Mouse (Mus musculus): ENCODE results near the gene Sord. TPM values are rescaled to one million over a fixed set of nuclear protein-coding genes. Genes with fewer than 3 reads are reported as not detected.
A peak's percentile ranks its signal among the peaks of the same experiment; 100 is the strongest.

The Sord gene
- polyA plus RNA-seq, 1 experiment, result 18.5 TPM

DNA sequence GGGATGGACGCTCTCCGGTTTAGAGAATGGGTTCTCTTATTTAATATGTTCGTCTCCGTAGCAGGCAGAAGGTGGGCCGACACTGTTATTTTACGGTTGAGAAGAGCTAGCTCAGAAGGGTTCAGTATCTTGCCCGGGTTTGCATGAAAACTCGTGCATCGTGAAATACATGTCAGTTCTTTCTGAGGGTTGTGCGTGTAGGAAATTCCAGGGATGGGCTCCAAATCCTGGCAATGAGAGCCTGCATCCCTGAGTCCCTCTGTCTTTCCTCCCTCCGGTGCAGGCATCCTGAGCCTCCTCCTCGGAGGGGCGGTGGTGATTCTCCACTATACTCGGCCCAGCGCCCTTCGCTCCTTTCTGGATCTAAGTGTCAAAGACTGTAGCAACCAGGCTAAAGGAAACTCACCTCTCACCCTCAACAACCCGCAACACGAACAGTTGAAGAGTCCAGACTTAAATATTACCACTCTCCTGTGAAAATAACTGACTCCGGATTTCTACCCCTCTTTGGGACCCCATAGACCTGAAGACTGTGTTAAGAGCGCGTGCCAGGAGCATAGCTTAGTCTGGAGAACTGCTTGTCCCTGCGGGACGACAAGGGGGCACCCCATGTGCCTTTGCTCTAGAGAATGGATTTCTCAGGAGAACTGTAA is 67.5 kb downstream of the Sord start:
- Histone ChIP-seq H3K4me3 (no peak overlapping the region), H3K36me3 (ENCODE audit: control insufficient read depth, insufficient read depth) (no peaks in the 10 kb centered on the region), H3K79me2 (ENCODE audit: control insufficient read depth, insufficient read depth) (no peaks in the 10 kb centered on the region), H3K4me2 (ENCODE audit: low read depth) (no peak overlapping the region), H3ac (ENCODE audit: control insufficient read depth, insufficient read length) (no peak overlapping the region), H3K27me3 (ENCODE audit: control insufficient read depth, insufficient read depth, insufficient read length) (peaks cover 11% of the 10 kb centered on the region)
- no peak for TF ChIP-seq SRF (IDR thresholded peaks at IDR 0.05; ENCODE audit: control insufficient read depth, insufficient read length, low read depth)
- TF ChIP-seq MYOD1 (IDR thresholded peaks at IDR 0.05; ENCODE audit: control insufficient read depth in 1 of 3, insufficient read length in 2 of 3, low read depth in 2 of 3), result no peak
- TF ChIP-seq USF1 (IDR thresholded peaks at IDR 0.05; ENCODE audit: low read depth), result no peak
- no peak for TF ChIP-seq MYOG (IDR thresholded peaks at IDR 0.05; ENCODE audit: control insufficient read depth in 1 of 3, insufficient read depth in 1 of 3, insufficient read length in 2 of 3, low read depth in 2 of 3)
- no peak for TF ChIP-seq TCF3 (IDR thresholded peaks at IDR 0.05; ENCODE audit: insufficient read length, low read depth)
- TF ChIP-seq TCF12 (IDR thresholded peaks at IDR 0.05; ENCODE audit: insufficient read depth, poor library complexity, severe bottlenecking), result no peak
- no peak for TF ChIP-seq POLR2AphosphoS2 (IDR thresholded peaks at IDR 0.05; ENCODE audit: insufficient read length, low read depth)
- no peak for TF ChIP-seq POLR2A (IDR thresholded peaks at IDR 0.05; ENCODE audit: insufficient read length, low read depth)

DNA sequence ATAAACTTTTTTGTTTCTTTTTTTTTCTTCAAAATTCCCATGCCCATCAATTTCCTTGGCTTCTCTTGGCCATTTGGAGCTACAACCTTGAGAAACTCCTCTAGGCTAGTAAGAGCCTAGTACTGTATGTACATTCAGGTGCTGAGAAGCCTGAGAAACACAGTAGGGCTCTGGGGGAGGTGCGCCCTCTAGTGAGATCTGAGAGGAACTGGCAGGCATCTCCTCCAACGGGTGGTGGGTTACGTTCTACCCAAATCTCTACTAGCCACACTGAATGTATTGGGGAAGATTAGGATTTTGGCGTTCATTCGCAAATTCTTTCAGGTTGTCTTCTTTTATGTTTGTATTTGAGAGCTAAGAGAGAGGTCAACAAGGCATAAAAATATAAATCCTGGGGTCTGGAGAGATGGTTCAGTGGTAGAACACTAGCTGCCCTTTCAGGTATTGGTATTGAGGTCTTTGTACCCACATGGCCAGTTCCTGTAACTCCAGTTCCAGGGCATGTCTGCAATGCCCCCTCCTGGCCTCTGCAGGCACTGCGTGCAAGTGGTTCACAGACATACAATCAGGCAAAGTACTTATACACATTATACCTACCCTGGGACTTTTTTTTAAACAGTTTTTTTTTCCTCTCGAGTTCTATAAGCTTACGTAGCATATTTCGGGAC is 68.2 kb downstream of the Sord start:
- H3K4me3 ChIP-seq, result no peak overlapping the region
- no peak overlapping the region for H3ac ChIP-seq (ENCODE audit: control insufficient read depth, insufficient read length)
- H3K27me3 ChIP-seq (ENCODE audit: control insufficient read depth, insufficient read depth, insufficient read length), result peaks cover 4% of the 10 kb centered on the region
- TF ChIP-seq POLR2A (IDR thresholded peaks at IDR 0.05; ENCODE audit: insufficient read length, low read depth) (no peak), E2F4 (IDR thresholded peaks at IDR 0.05; ENCODE audit: insufficient read depth) (no peak), SRF (IDR thresholded peaks at IDR 0.05; ENCODE audit: control insufficient read depth, insufficient read length, low read depth) (no peak), REST (IDR thresholded peaks at IDR 0.05; ENCODE audit: insufficient read depth, insufficient read length) (no peak), USF1 (IDR thresholded peaks at IDR 0.05; ENCODE audit: low read depth) (no peak), CEBPB (IDR thresholded peaks at IDR 0.05; ENCODE audit: insufficient read depth, poor library complexity, severe bottlenecking) (no peak), TCF3 (IDR thresholded peaks at IDR 0.05; ENCODE audit: insufficient read length, low read depth) (no peak), POLR2AphosphoS2 (IDR thresholded peaks at IDR 0.05; ENCODE audit: insufficient read length, low read depth) (no peak), MYOG (IDR thresholded peaks at IDR 0.05; ENCODE audit: control insufficient read depth in 1 of 3, insufficient read depth in 1 of 3, insufficient read length in 2 of 3, low read depth in 2 of 3) (no peak), MAX (IDR thresholded peaks at IDR 0.05; ENCODE audit: low read depth) (no peak), TCF12 (IDR thresholded peaks at IDR 0.05; ENCODE audit: insufficient read depth, poor library complexity, severe bottlenecking) (no peak), MYOD1 (IDR thresholded peaks at IDR 0.05; ENCODE audit: control insufficient read depth in 1 of 3, insufficient read length in 2 of 3, low read depth in 2 of 3) (no peak)
- H3K36me3 ChIP-seq (ENCODE audit: control insufficient read depth, insufficient read depth), result no peaks in the 10 kb centered on the region
- no peak overlapping the region for H3K4me2 ChIP-seq (ENCODE audit: low read depth)
- no peaks in the 10 kb centered on the region for H3K79me2 ChIP-seq (ENCODE audit: control insufficient read depth, insufficient read depth)

DNA sequence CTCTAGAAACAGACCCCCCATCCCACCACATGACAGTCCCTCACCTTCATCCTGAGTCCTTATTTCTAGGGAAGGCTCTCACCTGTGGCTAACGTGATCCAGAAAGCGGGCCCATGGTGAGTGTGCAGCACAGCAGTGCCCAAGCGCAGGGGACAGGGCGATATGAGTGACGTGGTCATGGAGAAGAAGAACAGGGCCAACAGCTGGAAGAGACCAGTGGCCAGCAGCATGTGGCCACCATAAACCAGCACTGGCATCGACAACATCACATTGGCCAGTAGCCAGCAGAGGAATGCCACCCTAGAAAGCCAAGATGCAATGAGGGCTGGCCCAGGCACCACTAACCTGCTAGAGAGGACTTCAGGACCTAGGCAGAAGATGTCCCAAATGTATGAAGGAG is 70.0 kb downstream of the Sord start:
- TF ChIP-seq MYOD1 (IDR thresholded peaks at IDR 0.05; ENCODE audit: control insufficient read depth in 1 of 3, insufficient read length in 2 of 3, low read depth in 2 of 3), result peak in 2 of 3 experiments; percentile 68 to 79
- TF ChIP-seq TCF3 (IDR thresholded peaks at IDR 0.05; ENCODE audit: insufficient read length, low read depth), result no peak
- no peak for TF ChIP-seq POLR2AphosphoS2 (IDR thresholded peaks at IDR 0.05; ENCODE audit: insufficient read length, low read depth)
- TF ChIP-seq USF1 (IDR thresholded peaks at IDR 0.05; ENCODE audit: low read depth), result no peak
- peak in 2 of 3 experiments; percentile 46 to 78 for TF ChIP-seq MYOG (IDR thresholded peaks at IDR 0.05; ENCODE audit: control insufficient read depth in 1 of 3, insufficient read depth in 1 of 3, insufficient read length in 2 of 3, low read depth in 2 of 3)
- Histone ChIP-seq H3K27me3 (ENCODE audit: control insufficient read depth, insufficient read depth, insufficient read length) (no peaks in the 10 kb centered on the region), H3ac (ENCODE audit: control insufficient read depth, insufficient read length) (no peak overlapping the region), H3K4me3 (no peak overlapping the region), H3K36me3 (ENCODE audit: control insufficient read depth, insufficient read depth) (no peaks in the 10 kb centered on the region), H3K4me2 (ENCODE audit: low read depth) (peak overlapping the region; percentile 93), H3K79me2 (ENCODE audit: control insufficient read depth, insufficient read depth) (no peaks in the 10 kb centered on the region)

DNA sequence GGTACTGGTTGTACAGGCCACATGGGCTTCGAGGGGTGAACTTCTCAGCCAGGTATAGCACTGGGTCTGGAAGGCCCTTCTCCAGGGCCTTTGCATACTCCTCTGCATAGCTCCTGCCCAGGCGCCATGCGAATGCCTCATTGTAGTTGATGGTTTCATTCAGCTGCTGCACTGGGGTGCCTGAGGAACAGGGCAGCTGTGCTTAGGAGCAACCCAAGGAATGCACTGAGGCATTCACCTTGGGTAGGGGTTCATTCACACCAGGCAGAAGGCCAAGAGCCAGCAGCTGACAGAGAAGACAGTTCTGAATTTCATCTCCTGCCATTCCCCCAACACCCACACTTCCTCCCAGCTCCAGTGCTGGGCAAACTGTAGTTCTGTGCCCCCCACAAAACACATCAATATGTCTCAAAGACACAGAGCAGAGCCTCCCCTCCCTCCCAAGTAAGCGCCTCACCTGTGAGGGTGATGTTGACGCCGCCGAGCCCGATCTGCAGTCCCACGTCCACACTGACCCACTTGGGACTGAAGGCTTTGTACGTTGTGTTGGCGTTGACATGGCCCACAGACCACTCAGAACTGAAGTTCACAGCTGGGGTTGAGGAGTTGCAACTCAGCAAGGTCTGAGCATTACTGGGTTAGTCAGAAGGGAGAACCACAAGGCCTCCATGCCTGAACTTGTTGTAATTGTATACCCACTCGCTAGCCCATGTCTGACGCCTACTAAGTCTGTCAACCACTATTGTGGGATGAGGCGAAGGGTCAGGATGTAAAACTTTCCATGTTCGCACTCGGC is 70.7 kb downstream of the Sord start:
- no peaks in the 10 kb centered on the region for H3K79me2 ChIP-seq (ENCODE audit: control insufficient read depth, insufficient read depth)
- H3K36me3 ChIP-seq (ENCODE audit: control insufficient read depth, insufficient read depth), result no peaks in the 10 kb centered on the region
- TF ChIP-seq MYOG (IDR thresholded peaks at IDR 0.05; ENCODE audit: control insufficient read depth in 1 of 3, insufficient read depth in 1 of 3, insufficient read length in 2 of 3, low read depth in 2 of 3), result peak; percentile 64 to 98 (median 93)
- TF ChIP-seq POLR2AphosphoS2 (IDR thresholded peaks at IDR 0.05; ENCODE audit: insufficient read length, low read depth), result no peak
- TF ChIP-seq TCF12 (IDR thresholded peaks at IDR 0.05; ENCODE audit: insufficient read depth, poor library complexity, severe bottlenecking), result peak; percentile 89
- TF ChIP-seq REST (IDR thresholded peaks at IDR 0.05; ENCODE audit: insufficient read depth, insufficient read length), result no peak
- peak; percentile 23 to 97 (median 97) for TF ChIP-seq MYOD1 (IDR thresholded peaks at IDR 0.05; ENCODE audit: control insufficient read depth in 1 of 3, insufficient read length in 2 of 3, low read depth in 2 of 3)
- no peak for TF ChIP-seq MAX (IDR thresholded peaks at IDR 0.05; ENCODE audit: low read depth)
- peak; percentile 91 for TF ChIP-seq TCF3 (IDR thresholded peaks at IDR 0.05; ENCODE audit: insufficient read length, low read depth)
- no peak overlapping the region for H3ac ChIP-seq (ENCODE audit: control insufficient read depth, insufficient read length)
- no peak overlapping the region for H3K4me3 ChIP-seq
- no peaks in the 10 kb centered on the region for H3K27me3 ChIP-seq (ENCODE audit: control insufficient read depth, insufficient read depth, insufficient read length)
- peak overlapping the region; percentile 93 for H3K4me2 ChIP-seq (ENCODE audit: low read depth)

Measured in myocyte (in vitro differentiated cells).